Mouse (Mus musculus) heart, embryonic 14.5 days (tissue): ENCODE measurements around the gene Ppp1r15a. TPM values are rescaled to one million over a fixed set of nuclear protein-coding genes. Genes with fewer than 3 reads are reported as not detected.

ENCODE experiments used
- ATAC-seq: fragments of 200-750 bp; cut with Nextera tagmentation; 2 replicates; pipeline ENCODE4 v1.8.0; 2017; ENCODE audit warnings: low read depth, moderate TSS enrichment; ENCODE audit not compliant: insufficient number of reproducible peaks, insufficient read depth, low FRiP score
- H3K27ac ChIP-seq, 2 experiments: fragments of 200-500 bp in 1 of 2; fragments of 300-500 bp in 1 of 2; sonication (generic) in 1 of 2; replicated peaks in 1 of 2; 2 replicates each; pipeline ENCODE4 v1.5.1; 2012 to 2014; ENCODE audit warnings: low read depth in 2 of 2, low read length in 2 of 2, control low read depth in 1 of 2, mild to moderate bottlenecking in 1 of 2, mixed read lengths in 1 of 2; ENCODE audit not compliant: control insufficient read depth in 1 of 2, insufficient read depth in 1 of 2
- H3K27me3 ChIP-seq: fragments of 300-500 bp; sonication (generic); 2 replicates; pipeline ENCODE4 v1.6.1; 2014; ENCODE audit warnings: mild to moderate bottlenecking, low read length, control low read depth; ENCODE audit not compliant: control insufficient read depth, insufficient read depth
- H3K36me3 ChIP-seq: fragments of 300-500 bp; sonication (generic); 2 replicates; pipeline ENCODE4 v1.6.1; 2014; ENCODE audit warnings: mild to moderate bottlenecking, control low read depth, low read length, mixed read lengths; ENCODE audit not compliant: control insufficient read depth, insufficient read depth
- H3K4me1 ChIP-seq, 2 experiments: fragments of 200-500 bp in 1 of 2; fragments of 300-500 bp in 1 of 2; sonication (generic) in 1 of 2; 2 replicates each; pipeline ENCODE4 v1.6.1; 2012 to 2014; ENCODE audit warnings: low read length in 2 of 2, control low read depth in 1 of 2, mixed read lengths in 1 of 2; ENCODE audit not compliant: control insufficient read depth in 2 of 2, insufficient read depth in 2 of 2
- H3K4me2 ChIP-seq: fragments of 300-500 bp; sonication (generic); 2 replicates; pipeline ENCODE4 v1.6.1; 2014; ENCODE audit warnings: mild to moderate bottlenecking, low read length
- H3K4me3 ChIP-seq, 2 experiments: fragments of 200-500 bp in 1 of 2; fragments of 300-500 bp in 1 of 2; sonication (generic) in 1 of 2; 2 replicates each; pipeline ENCODE4 v1.5.1; 2012 to 2014; ENCODE audit warnings: low read length in 2 of 2, mild to moderate bottlenecking in 2 of 2, control low read depth in 1 of 2, low read depth in 1 of 2, moderate library complexity in 1 of 2; ENCODE audit not compliant: control insufficient read depth in 1 of 2, insufficient read depth in 1 of 2
- H3K9ac ChIP-seq: fragments of 300-500 bp; sonication (generic); 2 replicates; pipeline ENCODE4 v1.6.1; 2014; ENCODE audit warnings: mild to moderate bottlenecking, low read length
- H3K9me3 ChIP-seq: fragments of 300-500 bp; sonication (generic); 2 replicates; pipeline ENCODE4 v1.6.1; 2016; ENCODE audit warnings: low read length, control low read depth; ENCODE audit not compliant: control insufficient read depth
- WGBS: fragments of 180-500 bp; shearing (Covaris S2); extraction: QIAGEN DNeasy Blood & Tissue Kit; methylation state at CpG from one replicate; pipeline ENCODE4 v1.1.7; 2014; 5-methylcytosine and 5-hydroxymethylcytosine counted together
- polyA plus RNA-seq: library from polyadenylated mRNA; unstranded; fragments of >200 nt; fragmentation: Nextera tagmentation; extraction: Ambion mirVana; gene quantifications from 2 replicates; pipeline ENCODE4 v1.2.1, GENCODE M21; 2014

The Ppp1r15a gene
- polyA plus RNA-seq, result 20.5 and 23.3 TPM in 2 replicates

GRCm38 (mm10) chr7:45525809-45526473 is at the start of gene Ppp1r15a, which contains the start of gene Plekha4:
Gene Ppp1r15a (minus strand): TSS chr7:45526268.
Gene Plekha4 (plus strand): TSS chr7:45526330.
- H3K27ac ChIP-seq, result peak within 1 kb of the TSS; percentile 87 to 98
- no peaks in the 10 kb centered on the region for H3K9me3 ChIP-seq
- H3K27me3 ChIP-seq, result no peaks in the 10 kb centered on the region
- WGBS, result under 1% methylated on average over 54 of the region's 54 CpGs
- H3K36me3 ChIP-seq, result peaks cover 22% of the 10 kb centered on the region
- peaks cover 29 to 46% of the 10 kb centered on the region in 2 experiments for H3K4me1 ChIP-seq
- peak; percentile 75 for ATAC-seq
- peak within 1 kb of the TSS; percentile 65 to 77 for H3K4me3 ChIP-seq
- H3K9ac ChIP-seq, result peak within 1 kb of the TSS; percentile 94
- peak within 1 kb of the TSS; percentile 82 for H3K4me2 ChIP-seq

GRCm38 (mm10) chr7:45574472-45575379 is 48.7 kb upstream of the Ppp1r15a start:
- Histone ChIP-seq H3K27ac (0 out of 4 replicates have a peak overlapping the region, but pooled peaks of 1 of the 2 experiments have one; percentile 3), H3K9me3 (no peaks in the 10 kb centered on the region), H3K4me3 (no peak overlapping the region), H3K36me3 (peaks cover 32% of the 10 kb centered on the region), H3K4me1 (peaks cover 19 to 20% of the 10 kb centered on the region in 2 experiments), H3K27me3 (no peaks in the 10 kb centered on the region), H3K9ac (no peak overlapping the region; the same call in 1 of the 2 replicates), H3K4me2 (no peak overlapping the region)
- 72% methylated on average over 15 of the region's 15 CpGs for WGBS
- ATAC-seq, result no peak

- 77% methylated on average over 8 of the region's 8 CpGs for WGBS
- H3K27me3 ChIP-seq, result no peaks in the 10 kb centered on the region
- peaks cover 19 to 20% of the 10 kb centered on the region in 2 experiments for H3K4me1 ChIP-seq
- no peak overlapping the region for H3K4me2 ChIP-seq
- peaks cover 29% of the 10 kb centered on the region for H3K36me3 ChIP-seq
- H3K9me3 ChIP-seq, result no peaks in the 10 kb centered on the region
- H3K27ac ChIP-seq, result 0 out of 4 replicates have a peak overlapping the region, but pooled peaks of 1 of the 2 experiments have one; percentile 3
- H3K9ac ChIP-seq, result no peak overlapping the region; the same call in 1 of the 2 replicates
- no peak overlapping the region for H3K4me3 ChIP-seq
- ATAC-seq, result no peak
Observed at GRCm38 (mm10) chr7:45573954-45574353, 47.9 kb upstream of the Ppp1r15a start.

GRCm38 (mm10) chr7:45571966-45572365 is 45.9 kb upstream of the Ppp1r15a start:
- Histone ChIP-seq H3K27me3 (no peaks in the 10 kb centered on the region), H3K4me1 (peaks cover 25 to 31% of the 10 kb centered on the region in 2 experiments), H3K4me2 (peak overlapping the region; percentile 81), H3K36me3 (peaks cover 16% of the 10 kb centered on the region), H3K9ac (no peak overlapping the region), H3K4me3 (no peak overlapping the region), H3K27ac (no peak overlapping the region; a peak in 1 of 4 replicates), H3K9me3 (no peaks in the 10 kb centered on the region)
- WGBS, result 52% methylated on average over 1 of the region's 1 CpGs
- no peak for ATAC-seq

- WGBS, result 1% methylated on average over 42 of the region's 42 CpGs
- Histone ChIP-seq H3K4me3 (peak within 1 kb of the TSS; percentile 76 to 81), H3K36me3 (no peaks in the 10 kb centered on the region), H3K4me2 (peak within 1 kb of the TSS; percentile 81), H3K27me3 (no peaks in the 10 kb centered on the region), H3K9ac (peak within 1 kb of the TSS; percentile 89), H3K9me3 (no peaks in the 10 kb centered on the region), H3K4me1 (peaks cover 25 to 31% of the 10 kb centered on the region in 2 experiments), H3K27ac (peak within 1 kb of the TSS; percentile 71 to 89)
- ATAC-seq, result peak; percentile 69
Observed at GRCm38 (mm10) chr7:45570103-45570741, 44.2 kb upstream of the Ppp1r15a start, which contains the start of gene Bcat2. Gene Bcat2 (plus strand): TSS chr7:45570153.

- Histone ChIP-seq H3K4me2 (peak overlapping the region; percentile 72), H3K27me3 (no peaks in the 10 kb centered on the region), H3K4me3 (peak overlapping the region; percentile 19 to 41; a peak in 3 of 4 replicates), H3K27ac (peak overlapping the region; percentile 65 to 80), H3K36me3 (no peaks in the 10 kb centered on the region), H3K9me3 (no peaks in the 10 kb centered on the region), H3K4me1 (peaks cover 16 to 24% of the 10 kb centered on the region in 2 experiments), H3K9ac (peak overlapping the region; percentile 45; the same call in 1 of the 2 replicates)
- 68% methylated on average over 10 of the region's 10 CpGs for WGBS
- ATAC-seq, result no peak
Observed at GRCm38 (mm10) chr7:45568601-45569473, 42.8 kb upstream of the Ppp1r15a start.
